Mouse (Mus musculus): ENCODE results near the gene Trp53i13. TPM values are rescaled to one million over a fixed set of nuclear protein-coding genes. Genes with fewer than 3 reads are reported as not detected.

The Trp53i13 gene
- polyA plus RNA-seq, 1 experiment = 11.6 TPM

DNA sequence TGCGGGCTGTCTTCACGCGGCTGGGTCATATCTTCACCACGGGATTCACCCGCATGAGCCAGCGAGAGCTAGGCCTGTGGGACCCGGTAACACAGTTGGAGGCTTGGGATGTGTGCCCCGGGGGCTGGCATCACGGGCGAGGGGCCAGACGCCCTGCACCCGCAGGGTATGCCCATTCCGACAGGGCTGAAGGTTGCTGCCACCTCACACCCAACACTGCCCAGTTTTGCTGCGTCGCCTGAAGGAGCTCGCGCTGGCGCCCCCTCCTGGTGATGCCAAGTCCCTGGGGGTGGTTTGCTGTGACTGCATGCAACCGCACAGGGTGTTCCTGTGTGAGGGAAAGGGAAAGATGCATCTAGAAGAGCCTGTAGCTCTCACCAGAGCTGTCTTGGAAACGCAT, 48.0 kb downstream of the Trp53i13 start:
- TF ChIP-seq POLR2A (IDR thresholded peaks at IDR 0.05; ENCODE audit: borderline replicate concordance, extremely low read depth, insufficient read depth, insufficient read length, poor library complexity, severe bottlenecking) (no peak), CTCF (IDR thresholded peaks at IDR 0.05; ENCODE audit: borderline replicate concordance, extremely low read depth, insufficient read depth, insufficient read length) (peak; percentile 75)
- peak; percentile 74 for DNase-seq (ENCODE audit: low read depth)

DNA sequence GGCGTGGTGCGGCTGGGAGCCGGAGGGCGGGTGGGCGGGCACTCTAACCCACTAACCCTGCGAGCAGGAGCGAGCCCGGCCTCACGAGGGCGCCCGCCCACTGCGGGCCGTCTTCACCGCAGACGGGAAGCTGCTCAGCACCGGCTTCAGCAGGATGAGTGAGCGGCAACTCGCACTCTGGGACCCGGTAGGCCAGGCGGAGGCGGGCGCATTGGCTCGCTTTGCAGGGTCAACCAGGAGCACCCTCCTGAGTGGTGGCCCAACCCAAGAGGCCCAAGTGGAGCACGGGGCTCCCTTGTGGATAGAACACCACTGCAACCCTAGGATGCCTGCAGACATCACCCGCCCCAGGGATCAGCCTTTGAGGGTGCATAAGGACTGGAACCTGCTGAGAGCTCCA, 48.6 kb downstream of the Trp53i13 start:
- TF ChIP-seq POLR2A (IDR thresholded peaks at IDR 0.05; ENCODE audit: borderline replicate concordance, extremely low read depth, insufficient read depth, insufficient read length, poor library complexity, severe bottlenecking) (no peak), CTCF (IDR thresholded peaks at IDR 0.05; ENCODE audit: borderline replicate concordance, extremely low read depth, insufficient read depth, insufficient read length) (peak; percentile 41; the same call in 1 of the 2 replicates)
- DNase-seq (ENCODE audit: low read depth) = peak; percentile 51

DNA sequence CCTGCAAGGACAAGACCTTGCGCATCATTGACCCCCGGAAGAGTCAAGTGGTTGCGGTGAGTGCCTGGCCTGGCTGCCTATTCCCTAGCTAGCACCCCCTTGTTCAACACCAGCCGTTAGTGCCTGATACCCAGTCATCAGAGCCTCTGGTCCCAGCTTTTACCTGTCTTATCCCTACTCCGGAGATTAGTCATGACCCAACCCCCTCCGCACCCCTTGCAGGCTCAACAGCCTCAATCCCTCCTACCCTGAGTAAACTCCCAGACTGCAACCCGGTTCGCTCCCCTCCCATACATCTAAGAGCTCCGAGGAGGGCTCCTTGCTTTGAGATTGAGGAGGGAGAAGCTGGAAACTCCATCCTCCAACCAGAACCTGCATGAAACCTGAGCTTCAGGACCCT, 49.2 kb downstream of the Trp53i13 start:
- DNase-seq (ENCODE audit: low read depth) = no peak
- TF ChIP-seq POLR2A (IDR thresholded peaks at IDR 0.05; ENCODE audit: borderline replicate concordance, extremely low read depth, insufficient read depth, insufficient read length, poor library complexity, severe bottlenecking) (no peak), CTCF (IDR thresholded peaks at IDR 0.05; ENCODE audit: borderline replicate concordance, extremely low read depth, insufficient read depth, insufficient read length) (no peak)

DNA sequence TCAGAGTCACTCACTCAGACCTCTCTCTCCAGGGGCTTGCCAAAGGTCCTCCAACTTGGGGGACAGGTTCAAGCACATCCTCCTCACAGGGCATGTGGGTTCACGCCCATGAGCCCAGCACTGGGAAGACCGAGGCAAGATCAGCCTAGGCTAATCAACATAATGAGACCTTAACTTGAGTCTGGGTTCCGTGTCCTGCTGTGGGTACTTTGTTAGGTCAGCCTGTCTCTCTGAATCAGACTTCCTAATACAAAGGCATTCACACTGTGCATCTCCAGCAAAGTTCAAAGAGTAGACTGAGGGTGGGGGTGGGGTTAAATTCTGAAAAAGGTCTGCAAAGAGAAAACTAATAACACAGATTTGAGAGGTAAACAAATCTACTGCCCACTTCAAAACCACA, 50.7 kb downstream of the Trp53i13 start:
- TF ChIP-seq POLR2A (IDR thresholded peaks at IDR 0.05; ENCODE audit: borderline replicate concordance, extremely low read depth, insufficient read depth, insufficient read length, poor library complexity, severe bottlenecking) (no peak), CTCF (IDR thresholded peaks at IDR 0.05; ENCODE audit: borderline replicate concordance, extremely low read depth, insufficient read depth, insufficient read length) (no peak)
- DNase-seq (ENCODE audit: low read depth) = no peak

DNA sequence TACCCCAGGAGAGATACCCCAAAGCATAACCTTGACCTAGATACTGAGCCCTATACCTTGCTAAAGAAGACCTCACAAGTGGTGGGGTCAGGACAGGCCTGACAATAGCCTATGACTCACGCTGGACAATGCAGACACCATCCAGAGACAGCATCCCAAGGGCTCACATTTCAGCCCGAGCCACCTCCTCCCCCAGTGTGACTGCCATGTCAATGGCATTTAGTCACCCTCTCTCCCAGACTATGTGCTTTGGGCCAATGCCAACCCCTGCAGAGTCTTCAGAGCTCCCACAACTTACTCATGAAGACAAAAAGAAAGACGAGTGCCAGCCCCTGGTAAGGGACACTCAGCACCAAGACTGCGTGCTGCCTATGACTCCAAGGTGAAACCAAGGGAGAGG, 51.1 kb downstream of the Trp53i13 start:
- TF ChIP-seq POLR2A (IDR thresholded peaks at IDR 0.05; ENCODE audit: borderline replicate concordance, extremely low read depth, insufficient read depth, insufficient read length, poor library complexity, severe bottlenecking) (no peak), CTCF (IDR thresholded peaks at IDR 0.05; ENCODE audit: borderline replicate concordance, extremely low read depth, insufficient read depth, insufficient read length) (no peak)
- no peak for DNase-seq (ENCODE audit: low read depth)

DNA sequence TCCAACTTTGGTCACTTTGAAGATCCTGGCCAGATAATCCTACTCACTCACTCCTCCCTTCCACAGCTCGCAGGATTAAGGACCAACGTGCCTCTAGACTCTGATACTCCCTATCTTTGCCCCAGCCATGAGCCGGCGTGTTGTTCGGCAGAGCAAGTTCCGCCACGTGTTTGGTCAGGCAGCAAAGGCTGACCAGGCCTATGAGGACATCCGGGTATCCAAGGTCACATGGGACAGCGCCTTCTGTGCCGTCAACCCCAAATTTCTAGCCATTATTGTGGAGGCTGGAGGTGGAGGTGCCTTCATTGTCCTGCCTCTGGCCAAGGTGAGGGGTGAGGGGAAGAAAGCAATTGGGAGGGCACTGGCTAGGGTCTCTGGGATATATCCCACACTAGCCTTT, 52.0 kb downstream of the Trp53i13 start:
- TF ChIP-seq CTCF (IDR thresholded peaks at IDR 0.05; ENCODE audit: borderline replicate concordance, extremely low read depth, insufficient read depth, insufficient read length) (no peak), POLR2A (IDR thresholded peaks at IDR 0.05; ENCODE audit: borderline replicate concordance, extremely low read depth, insufficient read depth, insufficient read length, poor library complexity, severe bottlenecking) (no peak)
- DNase-seq (ENCODE audit: low read depth) = no peak

DNA sequence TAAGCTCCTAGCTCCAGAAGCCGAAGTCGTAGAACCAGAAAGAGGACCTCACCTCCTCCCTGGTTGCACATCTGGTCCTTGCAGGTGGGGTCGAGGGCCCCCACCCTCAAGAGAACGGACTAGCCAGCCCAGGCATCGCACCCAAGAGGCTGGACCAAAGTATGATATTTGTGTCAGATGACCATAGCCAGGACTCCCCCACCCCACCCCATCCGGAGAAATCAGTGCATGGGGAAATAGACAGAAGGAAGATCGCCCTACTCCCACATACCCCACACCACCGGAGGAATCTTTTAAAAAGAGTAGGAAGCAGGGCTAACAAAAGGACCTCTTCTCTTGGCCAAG, 52.7 kb downstream of the Trp53i13 start:
- DNase-seq (ENCODE audit: low read depth) = no peak
- TF ChIP-seq POLR2A (IDR thresholded peaks at IDR 0.05; ENCODE audit: borderline replicate concordance, extremely low read depth, insufficient read depth, insufficient read length, poor library complexity, severe bottlenecking) = no peak
- no peak for TF ChIP-seq CTCF (IDR thresholded peaks at IDR 0.05; ENCODE audit: borderline replicate concordance, extremely low read depth, insufficient read depth, insufficient read length)

DNA sequence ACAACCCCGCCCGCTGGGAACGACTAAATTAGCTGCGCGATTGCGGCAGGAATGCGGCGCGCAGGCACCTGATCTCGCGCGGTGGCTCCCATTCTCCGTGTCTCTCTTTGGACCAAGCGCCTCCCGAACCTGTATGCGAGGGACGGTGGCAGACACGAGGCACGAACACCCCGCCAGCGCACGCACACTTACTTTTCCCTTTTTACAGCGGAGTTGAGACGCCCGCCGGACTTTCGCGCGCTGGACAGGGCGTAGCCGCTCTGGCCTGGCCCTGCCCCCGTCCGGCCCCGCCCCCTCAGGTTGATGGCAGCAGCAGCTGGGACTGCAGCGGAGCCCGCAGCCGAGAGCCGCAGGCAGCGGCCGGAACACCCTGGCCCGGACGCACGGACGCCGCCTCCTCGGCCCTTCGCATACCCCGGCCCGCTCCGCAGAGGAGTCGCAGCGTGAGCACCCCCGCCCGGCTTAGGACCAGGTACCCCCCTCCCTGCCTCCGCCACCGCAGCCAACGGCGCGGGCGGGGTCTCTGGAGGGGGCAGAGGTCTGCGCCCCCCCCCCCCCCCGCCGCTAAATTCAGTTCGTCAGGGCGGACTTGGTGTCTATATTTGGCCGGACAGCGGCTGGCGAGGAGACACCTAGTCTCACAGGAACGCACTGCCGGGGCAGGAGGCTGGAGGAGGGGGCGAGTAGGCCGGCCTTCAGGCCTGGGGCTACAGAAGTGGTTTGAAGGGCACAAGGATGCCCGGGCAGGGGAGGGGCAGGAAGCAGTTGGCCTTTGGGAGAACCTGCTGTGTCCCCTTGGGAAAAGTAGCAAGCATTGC, 53.3 kb downstream of the Trp53i13 start, which contains the start of gene Coro6:
Gene Coro6 (plus strand): TSS at position 129 of the 818 bp plus-strand sequence.
- TF ChIP-seq CTCF (IDR thresholded peaks at IDR 0.05; ENCODE audit: borderline replicate concordance, extremely low read depth, insufficient read depth, insufficient read length) (no peak), POLR2A (IDR thresholded peaks at IDR 0.05; ENCODE audit: borderline replicate concordance, extremely low read depth, insufficient read depth, insufficient read length, poor library complexity, severe bottlenecking) (no peak)
- DNase-seq (ENCODE audit: low read depth) = peak; percentile 45

DNA sequence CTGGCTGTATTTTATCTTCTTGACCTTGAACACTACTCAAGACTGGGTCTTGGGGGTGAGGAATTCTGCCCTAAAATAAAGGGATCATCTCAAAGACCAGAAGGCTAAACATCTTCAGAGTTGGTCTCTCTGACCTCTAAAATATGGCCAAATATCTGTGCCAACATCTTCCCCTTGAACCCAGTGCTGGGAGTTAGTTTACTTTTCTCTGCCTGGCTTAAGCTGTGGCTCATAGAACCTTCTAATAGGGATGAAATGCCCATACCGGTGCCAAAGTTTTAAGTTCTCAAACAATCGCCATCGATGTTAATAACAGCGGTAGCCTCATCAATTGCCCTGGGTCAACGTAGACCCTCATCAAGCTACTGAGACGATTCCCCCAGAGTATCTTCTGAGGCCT, 53.9 kb downstream of the Trp53i13 start:
- TF ChIP-seq POLR2A (IDR thresholded peaks at IDR 0.05; ENCODE audit: borderline replicate concordance, extremely low read depth, insufficient read depth, insufficient read length, poor library complexity, severe bottlenecking) = no peak
- no peak for TF ChIP-seq CTCF (IDR thresholded peaks at IDR 0.05; ENCODE audit: borderline replicate concordance, extremely low read depth, insufficient read depth, insufficient read length)
- no peak for DNase-seq (ENCODE audit: low read depth)

Other genes with a start within 250 kb of the Trp53i13 start
- gene Coro6, start 53.6 kb downstream of the Trp53i13 start, polyA plus RNA-seq (2012; rRNA removed) = 1.1 and 1.9 TPM in 2 replicates
- 280 and 349 TPM in 2 replicates for gene Ankrd13b, start 26.3 kb downstream of the Trp53i13 start, polyA plus RNA-seq (2012; rRNA removed)
- 71.0 and 104 TPM in 2 replicates for gene Git1, start 22.4 kb downstream of the Trp53i13 start, polyA plus RNA-seq (2012; rRNA removed)
- 0.57 and 0.75 TPM in 2 replicates for gene Abhd15, start 859 bp downstream of the Trp53i13 start, polyA plus RNA-seq (2012; rRNA removed)
- not detected in 2 replicates for gene Gm10392, start 3.2 kb upstream of the Trp53i13 start, polyA plus RNA-seq (2012; rRNA removed)
- 22.0 and 26.6 TPM in 2 replicates for gene Taok1, start 91.8 kb upstream of the Trp53i13 start, polyA plus RNA-seq (2012; rRNA removed)
- 13.1 and 19.2 TPM in 2 replicates for gene Nufip2, start 170.2 kb upstream of the Trp53i13 start, polyA plus RNA-seq (2012; rRNA removed)
- 0.19 and 0.23 TPM in 2 replicates for gene Cryba1, start 209.3 kb upstream of the Trp53i13 start, polyA plus RNA-seq (2012; rRNA removed)
- 45.6 and 67.3 TPM in 2 replicates for gene Myo18a, start 247.3 kb upstream of the Trp53i13 start, polyA plus RNA-seq (2012; rRNA removed)